Mouse (Mus musculus): Measurements from ENCODE around the gene Ifih1. TPM values are rescaled to one million over a fixed set of nuclear protein-coding genes. Genes with fewer than 3 reads are reported as not detected.

Ifih1 gene
- total and polyA plus RNA-seq, 3 experiments, result 2.0 to 3.6 (median 2.2) TPM

- no peaks in the 10 kb centered on the region for H3K9me3 ChIP-seq (replicated peaks; ENCODE audit: low read length)
Observed at GRCm38 (mm10) chr2:62664135-62664670, 18.1 kb upstream of the Ifih1 start, which contains the start of gene Gca. Gene Gca, plus strand, starts transcription at chr2:62664285.

DNA sequence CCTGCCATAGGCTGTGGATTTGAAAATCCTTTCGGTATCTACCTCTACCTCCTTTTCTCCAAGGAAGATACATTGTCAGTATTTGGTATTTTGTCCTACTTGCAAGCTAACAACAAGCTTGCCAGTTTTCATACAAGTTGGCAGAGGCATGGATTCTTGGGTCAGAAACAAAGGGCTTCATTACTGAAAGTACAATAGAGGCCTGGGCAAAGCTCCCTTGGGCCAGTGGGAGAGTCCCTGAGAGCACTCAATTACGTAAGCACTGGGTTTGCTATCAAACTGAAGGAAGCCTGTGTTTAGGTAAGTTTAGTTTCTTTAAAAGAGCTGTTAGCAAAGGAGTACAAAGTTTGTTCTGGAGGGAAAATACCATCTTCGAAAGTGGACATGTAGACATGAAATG is 16.5 kb upstream of the Ifih1 start:
- no peaks in the 10 kb centered on the region for H3K27me3 ChIP-seq (replicated peaks)
- no peaks in the 10 kb centered on the region for H3K9me3 ChIP-seq (replicated peaks; ENCODE audit: low read length)
- H3K9ac ChIP-seq (ENCODE audit: insufficient read depth, low read depth), result no peak overlapping the region
- peak overlapping the region; percentile 60 for H3K4me2 ChIP-seq (ENCODE audit: insufficient read depth, low read depth, poor library complexity, severe bottlenecking)
- H3K36me3 ChIP-seq (replicated peaks in 1 of 2; ENCODE audit: control insufficient read depth in 1 of 2, insufficient read depth in 1 of 2, low read length in 1 of 2), result no peaks in the 10 kb centered on the region
- peaks cover 0 to 23% of the 10 kb centered on the region in 2 experiments; a peak in 2 of 4 replicates for H3K4me1 ChIP-seq (ENCODE audit: control insufficient read depth in 1 of 2, insufficient read depth in 2 of 2)
- no peak overlapping the region for H3K4me3 ChIP-seq (replicated peaks in 1 of 3; ENCODE audit: low read depth in 2 of 3, low read length in 2 of 3, poor library complexity in 1 of 3)
- TF ChIP-seq MEF2A (IDR thresholded peaks at IDR 0.05; ENCODE audit: borderline replicate concordance, low read depth, low read length), result peak; percentile 11; the same call in 1 of the 2 replicates
- TF ChIP-seq ZC3H11A (IDR thresholded peaks at IDR 0.05; ENCODE audit: low read depth, low read length), result no peak
- no peak for TF ChIP-seq ELF1 (IDR thresholded peaks at IDR 0.05; ENCODE audit: low read depth, low read length)
- peak; percentile 51; the same call in 1 of the 2 replicates for TF ChIP-seq IRF4 (IDR thresholded peaks at IDR 0.05; ENCODE audit: low read depth, low read length)
- dilution Hi-C loops (cut with MboI; ENCODE audit: extremely low pct_ligation_motif_present, extremely low pct_unique_long_range_greater_than_20kb, low sequenced_read_pairs), result no loop called here
- no peaks in the 10 kb centered on the region for H3K79me2 ChIP-seq (replicated peaks; ENCODE audit: control insufficient read depth, extremely low read depth, insufficient read depth, poor library complexity, severe bottlenecking)
- H3K27ac ChIP-seq (ENCODE audit: insufficient read depth, low read depth), result no peak overlapping the region
- in situ Hi-C loops (cut with MboI; ENCODE audit: low pct_ligation_motif_present, low pct_unique_long_range_greater_than_20kb, low sequenced_read_pairs), result no loop called here
- no peak for DNase-seq (ENCODE audit: extremely low read depth)

More at GRCm38 (mm10) chr2:62664135-62664670, 18.1 kb upstream of the Ifih1 start, which contains the start of gene Gca:
- Histone ChIP-seq H3K36me3 (replicated peaks in 1 of 2; ENCODE audit: control insufficient read depth in 1 of 2, insufficient read depth in 1 of 2, low read length in 1 of 2) (no peaks in the 10 kb centered on the region), H3K79me2 (replicated peaks; ENCODE audit: control insufficient read depth, extremely low read depth, insufficient read depth, poor library complexity, severe bottlenecking) (no peaks in the 10 kb centered on the region), H3K27ac (ENCODE audit: insufficient read depth, low read depth) (0 out of 2 replicates have a peak within 1 kb of the TSS, but pooled peaks have one; percentile 2), H3K4me3 (replicated peaks in 1 of 3; ENCODE audit: low read depth in 2 of 3, low read length in 2 of 3, poor library complexity in 1 of 3) (peak within 1 kb of the TSS; percentile 41 to 86 (median 71)), H3K27me3 (replicated peaks) (no peaks in the 10 kb centered on the region), H3K4me1 (ENCODE audit: control insufficient read depth in 1 of 2, insufficient read depth in 2 of 2) (peaks cover 0 to 23% of the 10 kb centered on the region in 2 experiments; a peak in 2 of 4 replicates), H3K4me2 (ENCODE audit: insufficient read depth, low read depth, poor library complexity, severe bottlenecking) (peak within 1 kb of the TSS; percentile 97), H3K9ac (ENCODE audit: insufficient read depth, low read depth) (peak within 1 kb of the TSS; percentile 22)
- dilution Hi-C loops (cut with MboI; ENCODE audit: extremely low pct_ligation_motif_present, extremely low pct_unique_long_range_greater_than_20kb, low sequenced_read_pairs), result no loop called here
- in situ Hi-C loops (cut with MboI; ENCODE audit: low pct_ligation_motif_present, low pct_unique_long_range_greater_than_20kb, low sequenced_read_pairs), result no loop called here
- peak; percentile 86 for DNase-seq (ENCODE audit: extremely low read depth)
- TF ChIP-seq CTCF (conservative IDR thresholded peaks at IDR 0.05 in 1 of 2, IDR thresholded peaks at IDR 0.05 in 1 of 2; ENCODE audit: low read depth in 2 of 2, low read length in 2 of 2) (no peak), MEF2A (IDR thresholded peaks at IDR 0.05; ENCODE audit: borderline replicate concordance, low read depth, low read length) (0 out of 2 replicates have a peak, but pooled peaks have one; percentile 12), TBP (conservative IDR thresholded peaks at IDR 0.05; ENCODE audit: low read depth, low read length) (0 out of 2 replicates have a peak, but pooled peaks have one; percentile 21), POLR2AphosphoS2 (IDR thresholded peaks at IDR 0.05; ENCODE audit: low read depth, low read length) (no peak), POLR2A (IDR thresholded peaks at IDR 0.05; ENCODE audit: low read depth, low read length) (peak; percentile 83), MXI1 (IDR thresholded peaks at IDR 0.05; ENCODE audit: low read depth, low read length) (peak; percentile 40; the same call in 1 of the 2 replicates), IRF4 (IDR thresholded peaks at IDR 0.05; ENCODE audit: low read depth, low read length) (peak; percentile 7; the same call in 1 of the 2 replicates), ZMIZ1 (IDR thresholded peaks at IDR 0.05; ENCODE audit: low read depth, low read length) (peak; percentile 36; the same call in 1 of the 2 replicates), NRF1 (IDR thresholded peaks at IDR 0.05; ENCODE audit: low read depth, low read length) (peak; percentile 43; the same call in 1 of the 2 replicates), E2F4 (IDR thresholded peaks at IDR 0.05; ENCODE audit: insufficient replicate concordance, low read depth, low read length) (no peak)
